Mouse (Mus musculus) liver, embryonic 13.5 days (tissue): ENCODE results near the gene Pld5. TPM values are rescaled to one million over a fixed set of nuclear protein-coding genes. Genes with fewer than 3 reads are reported as not detected.

Experiments used
- ATAC-seq: fragments of 200-750 bp; cut with Nextera tagmentation; 2 replicates; pipeline ENCODE4 v1.8.0; 2017; ENCODE audit warnings: low read depth, mild to moderate bottlenecking, moderate number of reproducible peaks, moderate library complexity
- DNase-seq: peaks from one replicate; pipeline ENCODE4 v3.0.0; 2022
- H3K27ac ChIP-seq: fragments of 300-500 bp; sonication (generic); 2 replicates; pipeline ENCODE4 v1.5.1; 2015; ENCODE audit warnings: moderate library complexity, mild to moderate bottlenecking, inconsistent platforms
- H3K27me3 ChIP-seq: fragments of 300-500 bp; sonication (generic); 2 replicates; pipeline ENCODE4 v1.6.1; 2015; ENCODE audit warnings: mild to moderate bottlenecking, inconsistent platforms
- H3K36me3 ChIP-seq: fragments of 300-500 bp; sonication (generic); 2 replicates; pipeline ENCODE4 v1.6.1; 2015; ENCODE audit warnings: mild to moderate bottlenecking, inconsistent platforms
- H3K4me1 ChIP-seq: fragments of 300-500 bp; sonication (generic); replicated peaks from 2 replicates; pipeline ENCODE4 v1.6.1; 2015; ENCODE audit warnings: inconsistent platforms
- H3K4me2 ChIP-seq: fragments of 300-500 bp; sonication (generic); 2 replicates; pipeline ENCODE4 v1.6.1; 2015; ENCODE audit warnings: inconsistent platforms, mild to moderate bottlenecking, moderate library complexity
- H3K4me3 ChIP-seq: fragments of 300-500 bp; sonication (generic); replicated peaks from 2 replicates; pipeline ENCODE4 v1.5.1; 2015; ENCODE audit warnings: mild to moderate bottlenecking, inconsistent platforms
- H3K9ac ChIP-seq: fragments of 300-500 bp; sonication (generic); 2 replicates; pipeline ENCODE4 v1.6.1; 2015; ENCODE audit warnings: mild to moderate bottlenecking, inconsistent platforms
- H3K9me3 ChIP-seq: fragments of 300-500 bp; sonication (generic); replicated peaks from 2 replicates; pipeline ENCODE4 v1.6.1; 2016; ENCODE audit warnings: inconsistent platforms
- WGBS: fragments of 180-500 bp; shearing (Covaris S2); methylation state at CpG from one replicate; pipeline ENCODE4 v1.1.7; 2015; ENCODE audit not compliant: insufficient replicate concordance; 5-methylcytosine and 5-hydroxymethylcytosine counted together
- polyA plus RNA-seq: library from polyadenylated mRNA; unstranded; fragments of >200 nt; fragmentation: Nextera tagmentation; extraction: Ambion mirVana; gene quantifications from 2 replicates; pipeline ENCODE4 v1.2.1, GENCODE M21; 2015

Gene Pld5
- polyA plus RNA-seq, 1 experiment from 2014 or later = 0.06 TPM

- no peaks in the 10 kb centered on the region for H3K27me3 ChIP-seq
- no peak overlapping the region for H3K4me2 ChIP-seq
- H3K36me3 ChIP-seq = no peaks in the 10 kb centered on the region
- H3K4me3 ChIP-seq = no peak overlapping the region
- DNase-seq = no peak
- 56% methylated on average over 3 of the region's 3 CpGs for WGBS
- H3K4me1 ChIP-seq = no peaks in the 10 kb centered on the region
- no peaks in the 10 kb centered on the region for H3K9me3 ChIP-seq
- H3K9ac ChIP-seq = no peak overlapping the region
- no peak for ATAC-seq
- no peak overlapping the region for H3K27ac ChIP-seq
These were observed 239.1 kb downstream of the Pld5 start for GRCm38 (mm10) chr1:176036028-176036427.

GRCm38 (mm10) chr1:176034699-176035098 lies 240.4 kb downstream of the Pld5 start:
- no peak for ATAC-seq
- no peak for DNase-seq

GRCm38 (mm10) chr1:176033698-176034097 lies 241.4 kb downstream of the Pld5 start:
- Histone ChIP-seq H3K9me3 (no peaks in the 10 kb centered on the region), H3K27ac (no peak overlapping the region), H3K4me2 (no peak overlapping the region), H3K4me3 (no peak overlapping the region), H3K27me3 (no peaks in the 10 kb centered on the region), H3K36me3 (no peaks in the 10 kb centered on the region), H3K9ac (no peak overlapping the region), H3K4me1 (no peaks in the 10 kb centered on the region)
- DNase-seq = no peak
- 66% methylated on average over 5 of the region's 5 CpGs for WGBS
- ATAC-seq = no peak

More at GRCm38 (mm10) chr1:176034699-176035098, 240.4 kb downstream of the Pld5 start:
- Histone ChIP-seq H3K36me3 (no peaks in the 10 kb centered on the region), H3K4me1 (no peaks in the 10 kb centered on the region), H3K4me3 (no peak overlapping the region), H3K27me3 (no peaks in the 10 kb centered on the region), H3K4me2 (no peak overlapping the region), H3K27ac (no peak overlapping the region), H3K9me3 (no peaks in the 10 kb centered on the region), H3K9ac (no peak overlapping the region)
- WGBS = 66% methylated on average over 6 of the region's 6 CpGs

GRCm38 (mm10) chr1:176029063-176029462 lies 246.0 kb downstream of the Pld5 start:
- Histone ChIP-seq H3K9ac (no peak overlapping the region), H3K4me2 (no peak overlapping the region), H3K4me3 (no peak overlapping the region), H3K9me3 (no peaks in the 10 kb centered on the region), H3K27ac (no peak overlapping the region), H3K36me3 (no peaks in the 10 kb centered on the region), H3K4me1 (no peaks in the 10 kb centered on the region), H3K27me3 (no peaks in the 10 kb centered on the region)
- ATAC-seq = no peak
- WGBS = 61% methylated on average over 1 of the region's 1 CpGs
- DNase-seq = no peak

GRCm38 (mm10) chr1:176028397-176028796 lies 246.7 kb downstream of the Pld5 start:
- no peak for DNase-seq
- H3K9me3 ChIP-seq = no peaks in the 10 kb centered on the region
- H3K4me2 ChIP-seq = no peak overlapping the region
- no peaks in the 10 kb centered on the region for H3K4me1 ChIP-seq
- ATAC-seq = no peak
- no peaks in the 10 kb centered on the region for H3K36me3 ChIP-seq
- no peak overlapping the region for H3K9ac ChIP-seq
- H3K27ac ChIP-seq = no peak overlapping the region
- 48% methylated on average over 3 of the region's 3 CpGs for WGBS
- H3K4me3 ChIP-seq = no peak overlapping the region
- no peaks in the 10 kb centered on the region for H3K27me3 ChIP-seq

- Histone ChIP-seq H3K9me3 (no peaks in the 10 kb centered on the region), H3K9ac (no peak overlapping the region), H3K4me3 (no peak overlapping the region), H3K36me3 (no peaks in the 10 kb centered on the region), H3K4me1 (no peaks in the 10 kb centered on the region), H3K27ac (no peak overlapping the region), H3K27me3 (no peaks in the 10 kb centered on the region), H3K4me2 (no peak overlapping the region)
- 61% methylated on average over 1 of the region's 1 CpGs for WGBS
- ATAC-seq (no peak), DNase-seq (no peak)
These were observed 250.6 kb downstream of the Pld5 start for GRCm38 (mm10) chr1:176024501-176024900.

GRCm38 (mm10) chr1:176018523-176018922 lies 256.6 kb downstream of the Pld5 start:
- H3K36me3 ChIP-seq = no peaks in the 10 kb centered on the region
- H3K4me1 ChIP-seq = no peaks in the 10 kb centered on the region
- ATAC-seq (no peak), DNase-seq (no peak)
- no peak overlapping the region for H3K4me2 ChIP-seq
- no peak overlapping the region for H3K4me3 ChIP-seq
- H3K9me3 ChIP-seq = no peaks in the 10 kb centered on the region
- no peak overlapping the region for H3K27ac ChIP-seq
- no peak overlapping the region for H3K9ac ChIP-seq
- no peaks in the 10 kb centered on the region for H3K27me3 ChIP-seq
- 70% methylated on average over 3 of the region's 3 CpGs for WGBS

GRCm38 (mm10) chr1:176016076-176016475 lies 259.0 kb downstream of the Pld5 start:
- Histone ChIP-seq H3K27ac (no peak overlapping the region), H3K27me3 (no peaks in the 10 kb centered on the region), H3K4me1 (no peaks in the 10 kb centered on the region), H3K4me2 (no peak overlapping the region), H3K9ac (no peak overlapping the region), H3K9me3 (no peaks in the 10 kb centered on the region), H3K36me3 (no peaks in the 10 kb centered on the region), H3K4me3 (no peak overlapping the region)
- DNase-seq (no peak), ATAC-seq (no peak)
- WGBS = 48% methylated on average over 3 of the region's 3 CpGs

- ATAC-seq (no peak), DNase-seq (no peak)
- Histone ChIP-seq H3K9ac (no peak overlapping the region), H3K27me3 (no peaks in the 10 kb centered on the region), H3K4me3 (no peak overlapping the region), H3K36me3 (no peaks in the 10 kb centered on the region), H3K4me2 (no peak overlapping the region), H3K27ac (no peak overlapping the region), H3K9me3 (no peaks in the 10 kb centered on the region), H3K4me1 (no peaks in the 10 kb centered on the region)
- WGBS = 41% methylated on average over 3 of the region's 3 CpGs
These were observed 261.4 kb downstream of the Pld5 start for GRCm38 (mm10) chr1:176013497-176014268.

GRCm38 (mm10) chr1:176011535-176011934 lies 263.6 kb downstream of the Pld5 start:
- H3K4me1 ChIP-seq = no peaks in the 10 kb centered on the region
- H3K9me3 ChIP-seq = no peaks in the 10 kb centered on the region
- H3K9ac ChIP-seq = no peak overlapping the region
- no peak overlapping the region for H3K4me2 ChIP-seq
- H3K4me3 ChIP-seq = no peak overlapping the region
- ATAC-seq (no peak), DNase-seq (no peak)
- H3K27me3 ChIP-seq = no peaks in the 10 kb centered on the region
- H3K27ac ChIP-seq = no peak overlapping the region
- H3K36me3 ChIP-seq = no peaks in the 10 kb centered on the region

- no peak overlapping the region for H3K4me2 ChIP-seq
- H3K4me3 ChIP-seq = no peak overlapping the region
- H3K4me1 ChIP-seq = no peaks in the 10 kb centered on the region
- no peaks in the 10 kb centered on the region for H3K9me3 ChIP-seq
- no peak overlapping the region for H3K27ac ChIP-seq
- no peak for DNase-seq
- H3K36me3 ChIP-seq = no peaks in the 10 kb centered on the region
- H3K27me3 ChIP-seq = no peaks in the 10 kb centered on the region
- no peak for ATAC-seq
- H3K9ac ChIP-seq = no peak overlapping the region
These were observed 264.0 kb downstream of the Pld5 start for GRCm38 (mm10) chr1:176011072-176011471.

GRCm38 (mm10) chr1:176008411-176008810 lies 266.7 kb downstream of the Pld5 start:
- Histone ChIP-seq H3K9me3 (no peaks in the 10 kb centered on the region), H3K36me3 (no peaks in the 10 kb centered on the region), H3K4me3 (no peak overlapping the region), H3K4me2 (no peak overlapping the region), H3K27me3 (no peaks in the 10 kb centered on the region), H3K4me1 (no peaks in the 10 kb centered on the region), H3K27ac (no peak overlapping the region), H3K9ac (no peak overlapping the region)
- DNase-seq = no peak
- 64% methylated on average over 2 of the region's 2 CpGs for WGBS
- ATAC-seq = no peak
